Mouse (Mus musculus) cerebellum, postnatal 25 days (tissue): ENCODE results near the gene Mustn1.

Experiments
- DNase-seq, 2 experiments: peaks; one replicate each; pipeline ENCODE4 v3.0.0; 2021; ENCODE audit warnings: mixed read lengths in 2 of 2

Gene Mustn1

DNA sequence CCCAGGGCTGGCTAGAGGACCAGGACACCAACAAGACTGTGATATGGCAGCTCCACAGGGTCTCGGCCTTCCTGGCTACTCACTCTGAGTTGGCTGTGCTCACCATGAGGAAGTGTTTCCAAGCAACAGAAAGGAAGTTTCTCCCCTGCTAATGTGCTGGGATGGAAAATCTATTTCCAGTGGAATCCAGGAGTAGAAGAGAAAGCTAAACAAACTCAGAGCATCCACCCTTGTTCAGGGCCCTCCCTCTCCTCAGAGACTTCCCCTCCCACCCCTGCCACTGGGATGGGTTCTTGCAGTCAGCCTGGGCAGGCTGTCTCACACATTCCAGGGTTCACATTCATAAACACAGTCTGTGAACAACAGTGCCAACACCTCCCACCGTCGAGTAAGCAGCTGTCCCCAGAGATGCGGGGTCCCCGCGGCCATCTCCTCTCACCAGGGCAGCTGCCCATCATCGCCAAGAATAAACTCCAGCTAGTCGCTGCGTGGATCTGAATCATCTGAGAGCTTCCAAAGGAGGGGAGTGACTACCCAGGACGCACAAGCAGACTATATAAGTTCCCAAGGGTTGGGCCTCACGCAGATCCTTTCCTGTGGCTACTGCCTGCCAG, at the start of gene Mustn1:
Mustn1 (plus strand) TSS at position 243 of the 614 bp plus-strand sequence.
- DNase-seq, result peak in 1 of 2 experiments; percentile 27

DNA sequence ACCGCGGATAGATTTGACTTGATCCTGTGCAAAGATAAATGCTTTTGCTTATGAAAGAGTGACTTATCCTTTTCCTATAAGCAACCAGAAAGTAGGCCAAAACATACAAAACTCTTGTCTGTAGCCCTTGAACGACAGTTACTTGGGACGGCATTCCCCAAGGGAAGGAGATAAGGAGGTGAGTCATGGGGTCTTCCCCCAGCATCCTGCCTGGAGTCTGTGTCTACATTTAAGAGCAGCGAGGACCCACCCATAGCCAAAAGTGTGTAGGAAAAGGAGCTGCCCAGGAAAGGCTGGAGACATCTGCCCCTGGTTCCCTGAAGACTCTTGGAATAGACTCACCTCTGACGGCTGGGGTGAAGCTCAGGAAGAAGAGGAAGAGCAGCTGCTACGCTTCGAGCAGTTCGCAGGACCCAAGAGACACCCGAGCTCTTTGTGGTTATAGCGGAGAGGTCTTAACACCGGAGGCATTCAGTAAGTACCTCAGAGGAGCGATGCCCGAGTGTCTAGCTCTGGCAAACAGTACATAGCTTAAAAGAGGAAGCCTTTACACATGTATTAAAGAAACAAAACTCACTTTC, 41.5 kb upstream of the Mustn1 start:
- DNase-seq, result no peak

DNA sequence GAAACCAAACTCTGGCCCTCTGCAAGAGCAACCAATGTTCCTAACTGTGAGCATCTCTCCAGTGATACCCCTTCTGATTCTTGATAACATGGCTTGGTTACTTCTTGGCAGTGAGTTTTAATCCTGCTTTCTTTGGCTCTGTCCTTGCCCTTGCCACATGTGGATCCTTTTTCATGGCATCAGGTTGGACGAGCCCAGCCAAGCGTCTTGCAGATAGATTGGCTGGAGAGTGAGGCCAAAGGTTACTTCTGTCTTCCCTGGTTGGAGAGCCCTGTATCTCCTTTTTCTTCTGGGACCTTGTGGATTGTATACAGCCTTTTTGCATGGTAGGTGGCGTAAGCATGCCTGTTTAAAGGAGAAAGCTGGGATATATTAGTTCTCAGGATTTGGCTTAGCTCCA, 35.3 kb upstream of the Mustn1 start:
- DNase-seq, result no peak

DNA sequence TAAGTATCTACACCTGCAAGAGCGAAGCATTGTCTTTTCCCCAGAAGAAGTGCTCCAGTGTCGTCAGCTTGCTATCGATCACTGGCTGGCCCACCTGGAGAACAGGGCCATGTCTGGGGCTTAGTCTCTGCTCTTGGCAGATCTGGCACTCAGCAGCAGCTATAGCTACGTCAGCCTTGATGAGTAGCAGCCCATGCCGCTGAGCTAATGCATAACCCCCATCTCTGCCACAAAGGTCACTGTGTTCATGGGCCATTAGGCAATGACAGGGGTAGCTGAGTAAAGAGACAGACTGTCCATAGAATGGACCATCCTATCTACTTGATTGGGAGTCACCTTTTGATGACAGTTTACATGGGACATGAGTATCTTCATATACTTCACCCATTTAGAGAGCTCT, 28.5 kb upstream of the Mustn1 start:
- DNase-seq, result no peak

DNA sequence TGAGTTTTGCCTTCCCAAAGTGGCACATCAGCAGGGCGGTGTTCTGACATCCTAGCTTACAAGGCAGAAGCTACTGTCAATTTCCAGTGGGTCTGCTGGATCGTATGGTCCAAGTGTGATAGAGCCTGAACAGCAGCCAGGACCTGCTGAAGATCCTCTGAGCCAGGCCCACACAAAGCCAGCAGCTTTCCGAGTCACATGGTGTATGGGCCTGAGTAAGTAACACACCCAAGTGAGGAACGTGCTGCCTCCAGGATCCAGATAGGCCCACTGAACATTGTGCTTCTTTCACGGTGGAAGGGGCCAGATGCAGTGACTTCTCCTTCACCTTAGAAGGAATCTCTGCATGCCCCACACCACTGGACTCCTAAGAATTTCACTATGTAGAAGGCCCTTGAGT, 26.7 kb upstream of the Mustn1 start:
- no peak for DNase-seq

DNA sequence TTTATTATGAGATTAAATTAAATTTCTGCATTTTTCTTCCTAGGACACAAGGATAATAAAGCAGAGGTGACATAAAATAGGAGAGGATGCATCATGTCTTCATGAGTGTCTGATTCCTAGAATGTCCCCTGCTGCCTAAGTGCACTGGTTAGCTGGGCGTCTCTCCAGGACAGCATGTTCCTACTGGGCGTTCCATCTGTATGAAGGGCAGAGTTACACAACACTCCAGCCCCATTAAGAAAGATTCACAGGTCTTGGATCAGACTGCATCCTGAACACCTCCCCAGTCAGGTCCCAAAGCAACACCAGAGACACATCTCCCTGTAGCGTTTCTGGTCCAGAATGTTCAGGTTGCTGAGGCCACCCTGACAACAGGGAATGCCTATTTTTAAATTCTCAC, 23.7 kb upstream of the Mustn1 start:
- peak; percentile 50 to 72 for DNase-seq

DNA sequence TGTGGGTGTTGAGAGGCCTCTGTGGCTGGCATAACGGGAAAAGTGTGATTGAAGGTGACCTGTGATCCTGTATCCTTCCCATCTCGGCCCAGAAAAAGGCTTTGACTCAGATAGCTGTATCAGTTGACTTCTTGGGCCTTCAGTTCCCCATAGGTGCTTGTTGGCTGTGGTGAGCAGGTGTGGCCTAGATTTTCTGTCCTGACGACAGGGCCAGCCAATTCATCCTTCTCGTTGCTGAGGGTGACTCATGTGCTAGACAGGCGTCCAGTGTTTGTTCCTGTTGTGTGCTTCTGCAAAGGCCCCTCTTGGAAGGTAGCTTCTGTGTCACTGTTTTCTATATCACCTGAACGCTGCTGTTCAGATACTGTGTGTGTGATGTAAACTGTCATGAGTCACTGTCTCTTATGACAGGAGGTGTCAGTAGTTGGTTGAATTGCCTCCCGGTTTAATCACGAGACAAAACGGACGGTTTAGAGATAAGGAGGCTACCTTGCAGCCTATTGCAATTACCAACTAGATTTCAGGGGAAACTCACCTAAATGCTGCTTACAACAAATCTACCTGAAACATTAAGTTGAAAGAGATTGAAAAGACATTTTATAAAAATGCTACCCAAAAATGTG, 22.0 kb upstream of the Mustn1 start:
- DNase-seq, result peak; percentile 62 to 65

DNA sequence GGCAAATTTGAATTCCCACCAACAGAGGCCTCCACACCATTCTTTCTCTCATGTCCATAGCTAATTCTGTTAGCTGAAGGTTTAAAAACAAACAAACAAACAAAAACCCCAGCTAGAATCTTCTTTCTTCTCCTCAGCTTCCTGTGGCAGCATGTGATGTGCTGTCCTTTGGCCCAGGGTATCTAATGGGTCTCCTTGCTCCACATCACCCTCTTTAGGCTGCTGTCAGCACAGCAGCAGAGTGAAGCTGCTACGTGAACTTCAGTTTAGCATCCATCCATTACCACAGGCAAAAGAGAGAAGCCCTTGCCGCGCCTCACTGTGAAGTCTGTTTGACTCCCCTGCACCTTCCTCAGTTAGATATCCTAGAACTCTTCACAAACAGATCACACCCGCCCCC, 21.0 kb upstream of the Mustn1 start:
- DNase-seq, result peak in 1 of 2 experiments; percentile 41

DNA sequence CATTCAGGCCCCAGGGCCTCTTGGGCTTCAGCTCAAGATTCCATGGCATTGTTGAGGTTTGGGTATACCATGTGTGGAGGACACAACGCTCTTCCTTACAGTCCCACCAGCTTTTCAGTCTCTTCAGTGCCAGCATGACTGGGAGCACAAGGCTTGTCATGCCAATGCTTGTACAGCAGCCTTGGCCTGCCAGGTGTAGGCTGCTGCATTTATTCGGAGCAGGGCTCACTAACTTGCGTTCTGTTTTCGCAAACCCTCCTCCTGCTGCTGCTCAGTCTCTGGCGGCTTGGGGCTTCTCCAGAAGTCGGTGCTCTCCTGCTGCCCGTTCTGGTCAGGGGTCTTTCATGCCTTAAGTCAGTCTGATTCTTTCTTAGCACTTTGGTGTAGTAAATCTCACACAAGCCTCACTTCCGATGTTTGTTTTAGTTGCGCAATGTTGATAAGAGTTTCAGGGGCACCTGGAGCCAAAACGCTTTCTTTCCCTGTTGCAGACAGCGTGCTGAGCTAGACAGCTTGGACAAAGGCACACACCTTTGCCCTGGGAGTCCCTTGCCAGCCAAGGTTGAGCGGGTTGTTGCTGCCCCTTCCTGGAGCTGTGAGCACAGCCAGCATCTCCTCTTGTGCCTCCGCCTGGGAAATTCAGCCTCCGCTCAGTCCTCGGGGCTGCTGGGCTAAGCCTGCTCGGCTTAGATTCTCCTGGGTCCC, 17.4 kb upstream of the Mustn1 start:
- DNase-seq, result peak; percentile 55 to 60

DNA sequence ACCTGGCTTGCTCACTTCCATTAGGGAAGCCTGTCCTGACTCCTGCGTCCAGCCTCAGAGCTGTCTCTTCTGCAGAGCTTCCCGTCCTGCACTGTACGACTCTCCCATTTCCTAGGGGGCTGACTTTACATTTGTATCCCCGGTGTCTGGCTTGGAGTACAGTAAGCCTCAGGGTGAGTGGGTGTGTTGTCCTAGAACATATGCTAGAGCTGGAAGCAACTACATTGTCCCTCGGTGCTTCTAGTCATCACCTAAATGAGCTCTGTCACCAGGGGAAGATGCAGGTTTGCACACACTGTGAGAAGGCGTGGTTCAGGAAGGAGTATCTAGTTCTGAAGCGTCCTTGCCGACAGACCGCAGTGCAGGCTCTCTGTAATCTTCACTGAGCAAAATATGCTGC, 16.6 kb upstream of the Mustn1 start:
- DNase-seq, result no peak

DNA sequence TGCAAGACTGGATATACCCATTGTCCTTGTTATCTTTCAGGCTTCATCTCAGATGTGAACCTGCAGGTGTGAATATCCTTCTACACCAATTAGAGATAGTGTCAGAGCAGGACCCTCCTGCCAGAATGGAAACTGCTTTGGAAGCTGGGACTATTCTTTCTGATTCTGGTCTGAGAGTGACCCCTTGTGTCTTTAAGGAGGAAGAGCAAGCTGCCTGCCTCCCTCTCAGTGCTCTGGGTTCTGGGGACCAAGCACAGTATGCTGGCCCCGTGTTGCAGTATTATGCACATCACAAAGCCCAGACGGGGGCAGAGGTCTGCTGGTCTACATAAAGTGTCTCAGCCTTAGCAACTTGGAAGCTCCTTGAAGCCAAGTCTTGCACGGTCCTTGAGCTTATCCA, 13.7 kb upstream of the Mustn1 start:
- peak in 1 of 2 experiments; percentile 35 for DNase-seq

DNA sequence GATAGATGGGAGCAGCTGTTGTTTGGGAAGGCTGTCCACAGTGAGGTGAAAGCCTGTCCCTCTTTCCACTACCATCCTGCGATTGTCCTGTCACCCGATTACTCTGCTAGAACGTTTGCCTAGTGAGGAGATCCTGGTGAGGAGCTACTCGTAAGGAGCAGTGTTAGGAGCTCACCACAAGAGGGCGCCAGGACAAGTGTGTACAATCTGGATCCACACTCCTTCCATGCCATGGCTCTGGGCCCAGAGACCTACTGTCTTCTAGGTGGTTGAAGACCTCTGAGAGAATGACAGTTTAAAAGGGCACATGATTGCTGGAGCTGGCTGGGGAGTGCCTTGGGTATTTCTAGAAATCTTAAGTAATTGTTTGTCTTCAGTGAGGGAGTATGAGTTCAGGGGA, 12.0 kb upstream of the Mustn1 start:
- peak; percentile 70 to 83 for DNase-seq

DNA sequence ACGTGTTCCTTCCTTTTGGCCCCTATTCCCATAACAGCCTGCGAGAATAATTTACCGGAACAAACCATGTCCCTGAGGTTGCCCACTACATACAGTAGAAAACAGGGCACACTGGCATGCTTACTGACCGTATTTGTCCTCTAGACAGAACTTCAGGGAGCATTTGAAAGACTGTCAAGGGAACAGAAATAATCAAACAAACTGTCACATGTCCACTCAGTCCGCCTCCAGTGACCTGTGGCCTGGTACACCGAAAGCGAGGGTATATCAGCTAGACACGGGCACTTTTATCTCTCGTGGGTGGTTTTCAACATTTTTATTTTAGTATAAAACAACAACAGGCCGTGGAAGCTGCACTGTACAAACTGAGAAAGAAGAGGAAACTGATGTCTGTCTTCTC, 10.2 kb upstream of the Mustn1 start:
- no peak for DNase-seq

DNA sequence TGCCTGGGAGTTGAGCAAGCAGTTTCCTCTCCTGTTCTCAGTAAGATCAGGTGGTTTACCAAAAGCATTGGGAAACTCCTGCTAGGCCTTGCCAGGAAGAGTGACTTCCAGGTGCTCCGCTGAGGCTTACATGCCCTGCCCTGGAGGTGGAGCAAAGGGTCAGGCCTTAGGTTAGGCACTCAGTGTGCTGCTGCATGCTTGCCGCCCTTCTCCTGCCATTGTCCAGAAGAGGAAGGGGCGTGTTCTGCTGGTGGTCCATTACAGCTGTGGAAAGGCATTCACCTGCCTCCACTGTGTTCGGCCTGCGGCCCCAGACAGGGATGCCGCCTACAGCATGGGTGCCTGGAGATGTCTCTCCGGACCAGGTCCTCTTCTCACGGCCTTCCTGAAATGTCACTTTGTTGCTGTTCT, 9.6 kb upstream of the Mustn1 start:
- DNase-seq, result no peak

DNA sequence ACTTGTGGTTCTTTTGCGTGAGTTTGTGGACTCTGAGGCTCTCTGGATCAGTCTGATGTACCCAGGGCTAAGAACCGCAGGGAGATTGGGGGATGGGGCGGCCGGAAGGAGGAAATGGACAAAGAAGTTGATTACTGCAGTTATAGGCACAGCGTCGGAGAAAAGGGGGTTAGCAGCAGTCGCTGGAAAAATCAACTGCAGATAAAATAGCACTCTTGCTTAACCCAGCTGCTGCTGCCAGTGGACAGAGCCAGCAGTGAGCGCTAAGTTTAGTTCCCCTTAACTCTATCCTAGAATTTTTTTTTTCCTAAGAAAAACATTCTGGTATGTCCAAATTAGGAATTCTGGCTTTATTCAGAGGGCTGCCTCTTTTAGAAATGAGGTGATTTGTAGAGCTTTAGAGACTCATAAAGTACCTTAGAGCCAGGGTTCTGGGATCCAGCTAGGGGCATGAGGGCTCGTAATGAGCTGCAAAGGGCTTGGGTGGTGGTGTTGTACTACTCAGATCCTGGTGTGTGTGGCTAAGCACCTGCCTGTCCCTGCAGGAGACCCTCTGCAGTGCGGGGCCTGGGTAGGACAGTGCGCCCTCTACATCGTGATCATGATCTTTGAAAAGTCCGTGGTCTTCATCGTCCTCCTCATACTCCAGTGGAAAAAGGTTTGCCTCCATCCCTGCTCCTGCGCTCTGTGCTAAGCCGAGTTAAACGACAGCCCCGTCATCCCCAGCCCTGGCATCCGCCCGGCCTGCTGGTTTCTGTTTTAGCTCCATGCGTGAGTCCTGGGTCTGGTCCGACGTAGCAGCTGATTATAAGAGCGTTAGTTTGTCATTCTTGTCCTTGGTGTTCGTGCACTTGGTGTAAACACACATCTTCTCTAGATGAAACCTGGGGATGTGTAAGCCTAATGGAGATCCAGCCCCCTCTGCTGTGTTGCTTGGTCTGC, 8.5 kb upstream of the Mustn1 start:
- no peak for DNase-seq

DNA sequence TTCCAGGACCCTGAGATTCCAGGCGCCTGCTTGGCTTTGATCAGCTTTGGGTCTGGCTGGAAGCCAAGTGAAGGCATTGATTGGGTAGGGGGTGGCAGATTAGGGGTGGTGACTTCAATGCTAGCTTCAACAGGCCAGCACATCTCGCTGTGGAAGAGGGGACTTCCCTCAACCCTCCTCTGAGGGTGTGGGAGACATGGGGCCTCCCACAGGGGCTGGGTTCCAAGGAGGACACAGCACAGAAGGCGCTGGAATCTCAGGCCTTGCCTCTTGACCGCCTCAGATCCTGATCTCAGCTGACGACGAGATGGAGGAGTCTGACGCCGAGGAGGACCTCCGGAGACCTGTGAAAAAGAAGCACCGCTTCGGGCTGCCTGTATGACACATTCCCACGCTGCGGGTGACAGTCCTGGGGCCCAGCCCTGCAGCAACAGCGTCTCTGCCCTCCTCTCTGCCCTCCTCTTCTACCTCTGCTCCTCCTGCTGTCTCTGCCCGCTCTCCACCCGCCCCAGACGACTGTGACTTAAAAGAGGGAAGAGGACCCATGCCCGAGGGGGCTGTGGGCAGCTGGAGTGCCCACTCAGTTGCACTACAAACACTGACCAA, 4.8 kb upstream of the Mustn1 start:
- DNase-seq, result no peak

DNA sequence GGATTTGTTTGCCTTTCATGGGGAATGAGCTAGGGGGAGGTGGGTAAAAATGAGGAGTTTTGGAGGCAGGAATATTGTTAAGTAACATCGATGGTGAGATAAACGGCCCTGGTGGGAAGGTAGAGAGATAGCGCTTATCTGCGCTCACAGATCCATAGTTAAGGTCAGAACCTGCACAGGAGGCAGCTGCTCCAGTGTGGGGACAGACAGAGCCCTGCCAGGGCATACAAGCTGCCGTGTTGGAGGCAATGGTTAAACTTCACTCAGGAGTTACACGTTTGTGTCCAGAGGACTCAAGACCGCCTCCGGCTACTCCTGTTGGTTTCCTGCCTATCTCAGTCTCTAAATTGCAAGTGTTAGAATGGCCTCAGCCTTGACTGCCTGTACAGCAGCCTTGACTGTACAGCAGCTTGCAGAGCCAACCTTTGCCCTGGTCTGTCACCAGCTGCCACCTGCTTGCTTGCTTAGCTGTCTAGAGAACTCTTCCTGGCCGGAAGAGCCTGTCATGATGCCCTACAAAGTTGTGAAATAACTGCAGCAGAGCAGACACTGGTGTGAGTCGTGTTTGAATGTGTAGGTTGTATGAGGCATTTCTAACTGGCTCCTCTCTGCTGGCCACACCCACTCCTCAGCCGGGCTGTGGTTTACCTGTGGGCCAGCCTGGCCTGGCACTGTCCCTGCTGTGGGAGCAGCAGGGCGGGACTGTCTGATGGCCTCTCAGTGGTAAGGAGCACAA, 3.7 kb upstream of the Mustn1 start:
- DNase-seq, result no peak

DNA sequence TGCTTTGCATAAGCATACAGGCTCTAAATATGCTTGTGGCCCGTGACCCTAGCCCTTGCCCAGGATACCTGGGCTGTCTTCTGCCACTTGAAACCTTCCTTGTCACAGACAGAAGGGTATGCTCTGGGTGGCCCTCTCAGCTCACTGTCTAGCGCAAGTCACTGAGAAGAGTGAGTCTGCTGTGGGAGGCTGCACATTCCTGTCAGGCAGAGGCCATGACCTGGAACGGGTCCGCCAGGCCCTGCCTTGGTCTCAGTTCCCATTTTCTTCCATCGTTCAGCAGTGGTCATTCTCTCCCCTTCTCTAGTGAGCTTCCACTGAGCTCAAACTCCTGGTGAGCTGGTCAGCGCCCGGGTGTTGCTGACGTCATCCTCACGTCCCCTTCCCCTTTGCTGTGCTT, 3.0 kb upstream of the Mustn1 start:
- no peak for DNase-seq

DNA sequence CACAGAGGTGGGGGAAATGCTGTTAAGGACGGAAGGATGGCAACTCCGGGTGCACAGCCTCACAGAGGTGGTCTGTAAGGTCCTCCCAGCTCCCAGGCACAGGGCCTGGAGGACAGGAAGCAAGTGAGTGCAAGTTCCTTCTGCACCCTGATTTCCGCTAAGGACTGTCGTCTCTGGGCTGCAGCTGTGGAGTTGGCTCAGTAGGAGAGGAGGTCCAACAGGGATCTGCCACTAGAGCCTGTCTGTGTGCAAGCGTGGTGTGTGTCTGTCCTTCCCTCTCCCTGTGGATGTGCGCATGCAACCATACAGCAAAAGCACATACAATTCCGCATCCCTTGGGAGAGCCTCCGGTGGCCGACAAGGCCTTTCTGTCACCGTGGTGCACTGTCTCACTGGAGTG, 2.5 kb upstream of the Mustn1 start:
- DNase-seq, result no peak

DNA sequence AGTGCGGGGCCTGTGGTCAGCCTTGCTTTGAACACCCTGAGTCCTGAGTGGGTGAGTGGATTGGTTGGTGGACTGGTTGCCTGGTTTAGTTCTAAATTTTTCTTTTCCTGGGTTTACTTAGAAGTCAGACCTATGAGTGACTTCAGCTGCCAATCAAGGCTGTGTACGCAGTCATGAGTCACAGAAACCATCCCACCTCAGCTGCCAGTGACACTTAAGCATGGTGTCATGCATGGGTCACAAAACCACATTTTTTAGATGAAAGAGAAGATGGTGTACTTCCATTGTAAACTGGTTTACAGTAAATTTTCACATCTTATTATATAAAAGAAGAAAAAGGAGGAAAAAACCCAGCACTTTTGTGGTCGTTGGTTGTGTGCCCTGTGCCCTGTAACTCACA, 1.2 kb upstream of the Mustn1 start:
- DNase-seq, result no peak

DNA sequence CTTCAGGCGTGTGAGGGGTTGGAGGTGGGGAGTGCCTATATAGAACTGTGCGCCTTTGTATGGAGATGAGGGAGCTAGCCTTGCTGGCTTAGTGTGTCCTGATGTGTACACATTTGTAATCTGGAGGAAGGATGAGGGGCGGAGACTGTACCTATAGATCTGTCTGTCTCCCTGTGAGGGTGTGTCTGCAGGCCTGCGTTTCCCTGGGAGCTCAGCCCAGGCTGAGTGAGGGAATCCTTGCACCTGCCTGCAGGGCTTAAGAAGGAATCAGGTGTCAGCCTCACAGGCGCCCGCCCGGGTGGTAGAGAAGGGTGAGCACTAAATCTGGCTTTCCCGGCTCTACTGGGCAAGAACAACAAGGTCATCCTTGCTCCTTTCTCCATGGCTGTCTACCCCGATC, 794 bp downstream of the Mustn1 start:
- no peak for DNase-seq

DNA sequence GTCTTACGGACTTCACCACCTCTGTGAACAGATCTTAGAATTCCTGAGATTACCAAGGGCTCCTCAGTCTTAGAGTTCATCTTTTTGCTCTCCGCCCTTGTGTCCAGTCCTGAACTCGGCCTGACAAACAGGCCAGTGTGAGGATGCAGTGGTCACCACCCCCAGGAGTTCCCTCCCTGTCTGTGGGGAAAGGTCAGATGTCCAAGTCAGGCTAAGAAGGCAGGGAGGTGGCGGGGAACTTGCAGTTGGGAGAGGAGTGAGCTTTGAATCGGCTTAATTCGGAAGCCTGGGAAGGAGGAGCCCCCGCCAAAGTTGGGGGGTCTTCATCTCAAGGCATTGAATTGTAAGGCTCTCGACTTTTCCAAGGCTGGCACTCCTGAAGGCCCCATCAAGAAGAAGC, 1.3 kb downstream of the Mustn1 start:
- no peak for DNase-seq
